Mouse (Mus musculus) brain, embryonic 14.5 days (tissue): Measurements from ENCODE around the gene 1110002E22Rik. TPM values are rescaled to one million over a fixed set of nuclear protein-coding genes. Genes with fewer than 3 reads are reported as not detected.
A peak's percentile ranks its signal among the peaks of the same experiment; 100 is the strongest.

Experiments
- DNase-seq: peaks from one replicate; pipeline ENCODE4 v3.0.0-alpha.2; 2011; ENCODE audit warnings: low read depth
- CTCF ChIP-seq: fragments of 200-500 bp; IDR thresholded peaks from 2 replicates; pipeline ENCODE4 v1.5.1; 2012; ENCODE audit warnings: inconsistent platforms, mild to moderate bottlenecking, moderate library complexity, borderline replicate concordance; ENCODE audit not compliant: insufficient read depth, insufficient read length; ENCODE audit errors: extremely low read depth
- POLR2A ChIP-seq: fragments of 200-500 bp; IDR thresholded peaks from 2 replicates; pipeline ENCODE4 v1.6.1; 2012; ENCODE audit warnings: mild to moderate bottlenecking, inconsistent platforms, borderline replicate concordance; ENCODE audit not compliant: poor library complexity, insufficient read depth, insufficient read length, severe bottlenecking; ENCODE audit errors: extremely low read depth
- polyA plus RNA-seq: library from polyadenylated mRNA; depleted of rRNA; stranded (reverse); fragments of >200 nt; gene quantifications from 2 replicates; pipeline ENCODE4 v1.2.3, GENCODE M21; 2012; rRNA removed

Gene 1110002E22Rik
- polyA plus RNA-seq, 1 experiment: 0.12 TPM

DNA sequence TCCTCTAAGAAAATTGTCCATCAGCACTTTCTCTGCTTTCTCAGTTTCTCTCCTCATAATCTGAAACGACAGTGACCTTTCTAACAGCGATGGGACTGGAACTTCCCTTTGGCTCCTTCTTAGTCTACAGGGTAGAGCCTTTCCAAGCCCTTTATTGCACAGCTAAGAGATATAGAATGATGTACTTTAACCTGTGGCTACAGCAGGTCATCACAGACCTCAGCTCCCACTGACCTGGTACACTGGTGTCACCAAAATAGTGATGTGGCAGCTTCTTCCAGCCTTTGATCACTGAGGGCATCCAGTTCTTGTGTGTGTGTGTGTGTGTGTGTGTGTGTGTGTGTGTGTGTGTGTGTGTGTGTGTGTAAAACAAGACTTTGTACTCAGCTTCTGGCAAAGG lies 56.6 kb downstream of the 1110002E22Rik start:
- TF ChIP-seq CTCF (no peak), POLR2A (no peak)
- DNase-seq: no peak

DNA sequence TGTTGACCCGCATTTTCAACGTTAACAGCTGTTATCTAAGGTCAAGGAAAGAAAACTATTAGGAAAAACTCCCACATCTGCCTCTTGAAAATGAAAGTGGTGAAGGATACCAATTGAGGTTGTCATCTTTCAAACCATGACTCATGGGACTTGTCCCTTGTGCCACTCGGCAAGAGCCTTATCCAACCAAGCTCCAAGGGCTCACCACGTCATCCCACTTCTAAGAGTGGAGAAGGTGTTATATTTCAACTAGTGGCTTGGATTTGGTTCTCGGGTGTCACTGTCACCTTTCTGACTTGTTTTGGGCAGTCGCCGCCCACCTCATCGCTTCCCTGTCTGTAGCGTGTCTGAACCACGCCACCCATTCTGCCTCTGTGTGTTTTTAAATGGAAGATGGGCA lies 59.0 kb downstream of the 1110002E22Rik start:
- TF ChIP-seq POLR2A (no peak), CTCF (no peak)
- DNase-seq: no peak

DNA sequence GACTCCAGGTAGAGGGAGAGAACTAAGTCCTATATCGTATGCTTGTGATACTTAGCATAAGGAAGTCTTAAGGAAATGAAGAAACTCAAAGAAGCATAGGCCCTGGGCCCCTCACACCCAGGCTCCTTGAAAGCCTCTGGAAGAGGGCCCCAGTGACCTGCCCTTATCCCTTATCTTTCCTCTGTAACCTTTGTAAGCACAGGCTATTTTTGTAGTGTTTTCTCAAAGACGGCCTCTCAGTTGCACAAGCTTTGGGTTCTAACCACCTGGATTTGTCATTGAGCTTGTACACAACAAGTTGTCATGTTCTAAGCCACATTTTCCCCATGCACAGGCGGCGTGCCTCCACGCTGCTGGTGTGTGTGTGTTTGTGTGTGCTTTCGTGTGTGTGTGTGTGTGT lies 64.3 kb downstream of the 1110002E22Rik start:
- no peak for DNase-seq
- TF ChIP-seq POLR2A (no peak), CTCF (no peak)

DNA sequence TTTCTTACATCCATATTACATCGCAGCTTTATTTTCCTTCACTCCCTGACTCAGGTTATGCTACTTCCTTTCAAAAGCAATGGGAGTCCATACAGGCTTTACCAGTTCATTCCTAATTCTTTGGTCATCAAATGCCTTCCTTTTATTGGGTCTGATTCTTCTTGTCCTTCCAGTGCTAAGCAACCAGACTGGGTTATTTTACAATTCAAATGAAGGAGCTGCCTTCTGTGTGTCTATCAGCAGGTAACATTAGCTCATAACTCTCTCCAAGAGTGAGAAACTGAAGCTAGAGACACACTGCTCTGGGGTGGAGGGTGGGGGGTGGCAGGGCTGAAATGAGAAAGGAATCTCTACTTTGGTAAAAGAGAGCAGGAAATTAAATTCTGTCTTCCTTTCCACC lies 65.8 kb downstream of the 1110002E22Rik start:
- no peak for TF ChIP-seq CTCF
- no peak for TF ChIP-seq POLR2A
- peak; percentile 37 for DNase-seq

Other genes with a start within 250 kb of the 1110002E22Rik start
- 786 and 1,264 TPM in 2 replicates for gene H2afz, start 200.6 kb upstream of the 1110002E22Rik start, polyA plus RNA-seq
- 7.7 and 12.1 TPM in 2 replicates for gene Dnajb14, start 197.4 kb upstream of the 1110002E22Rik start, polyA plus RNA-seq
- gene Lamtor3, start 146.5 kb upstream of the 1110002E22Rik start, polyA plus RNA-seq: 77.3 and 97.8 TPM in 2 replicates
- 1.9 and 2.0 TPM in 2 replicates for gene Dapp1, start 83.5 kb upstream of the 1110002E22Rik start, polyA plus RNA-seq
- gene Gm5105, start 2.3 kb downstream of the 1110002E22Rik start, polyA plus RNA-seq: 0.04 TPM in 1 of 2 replicates, not detected in the other
- gene Trmt10a, start 78.4 kb downstream of the 1110002E22Rik start, polyA plus RNA-seq: 6.6 and 7.3 TPM in 2 replicates
- gene Mttp, start 79.9 kb downstream of the 1110002E22Rik start, polyA plus RNA-seq: 4.7 and 4.9 TPM in 2 replicates
- not detected in 2 replicates for gene 4930579F01Rik, start 128.8 kb downstream of the 1110002E22Rik start, polyA plus RNA-seq
- gene Adh7, start 152.7 kb downstream of the 1110002E22Rik start, polyA plus RNA-seq: 0.49 and 0.68 TPM in 2 replicates
- 0.55 and 1.5 TPM in 2 replicates for gene Adh1, start 195.9 kb downstream of the 1110002E22Rik start, polyA plus RNA-seq
- gene Adh6a, start 248.2 kb downstream of the 1110002E22Rik start, polyA plus RNA-seq: 0.03 TPM in 1 of 2 replicates, not detected in the other